Mouse (Mus musculus): ENCODE results near the gene Olfr331. TPM values are rescaled to one million over a fixed set of nuclear protein-coding genes. Genes with fewer than 3 reads are reported as not detected.
"Not testable (repeated sequence)": the region's sequence is repeated elsewhere in the genome, so short reads cannot be mapped to it uniquely, and the experiment has no call there.

Olfr331 gene
- polyA plus RNA-seq (2015; fragmentation: Nextera tagmentation; extraction: Ambion mirVana): not detected in 2 replicates

DNA sequence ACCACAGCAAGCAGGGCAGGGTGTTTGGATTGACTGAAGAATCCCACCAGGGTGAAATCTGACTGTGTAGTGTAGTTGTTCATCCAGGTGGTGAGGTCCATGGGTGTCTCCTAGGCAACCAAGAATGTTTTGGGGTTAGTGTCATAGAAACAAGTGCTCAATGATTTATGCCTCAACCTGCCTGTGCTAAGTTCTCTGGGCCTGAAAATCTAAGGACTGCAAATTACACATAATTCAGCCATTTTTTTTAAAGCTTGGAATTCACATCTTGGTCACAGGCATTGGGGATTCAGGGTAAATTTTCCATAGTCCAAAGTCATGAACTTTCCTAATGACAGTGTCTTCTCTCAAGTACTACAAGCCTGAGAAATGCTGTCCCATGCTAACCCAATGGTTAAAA is at the start of gene Olfr331:
Gene Olfr331, minus strand, starts transcription at position 101 of the 400 bp plus-strand sequence.
- H3K9ac ChIP-seq; H3K9me3 ChIP-seq (replicated peaks); H3K4me2 ChIP-seq; H3K4me1 ChIP-seq (replicated peaks); ATAC-seq (replicated peaks; ENCODE audit: insufficient number of reproducible peaks, insufficient read depth, low FRiP score, low read depth); H3K27ac ChIP-seq; H3K36me3 ChIP-seq; H3K27me3 ChIP-seq; H3K4me3 ChIP-seq: not testable (repeated sequence)

- Histone ChIP-seq H3K9me3 (replicated peaks) (no peaks in the 10 kb centered on the region), H3K36me3 (no peaks in the 10 kb centered on the region), H3K4me1 (replicated peaks) (no peaks in the 10 kb centered on the region), H3K9ac (no peak within 1 kb of the TSS), H3K4me3 (no peak within 1 kb of the TSS), H3K4me2 (no peak within 1 kb of the TSS), H3K27me3 (no peaks in the 10 kb centered on the region), H3K27ac (no peak within 1 kb of the TSS)
- no peak for ATAC-seq (replicated peaks; ENCODE audit: insufficient number of reproducible peaks, insufficient read depth, low FRiP score, low read depth)
- 71% methylated on average over 5 of the region's 5 CpGs for WGBS
These were observed 44.0 kb upstream of the Olfr331 start, which contains the start of gene Olfr329-ps for GRCm38 (mm10) chr11:58546322-58546721. Olfr329-ps (minus strand) TSS chr11:58546422.

DNA sequence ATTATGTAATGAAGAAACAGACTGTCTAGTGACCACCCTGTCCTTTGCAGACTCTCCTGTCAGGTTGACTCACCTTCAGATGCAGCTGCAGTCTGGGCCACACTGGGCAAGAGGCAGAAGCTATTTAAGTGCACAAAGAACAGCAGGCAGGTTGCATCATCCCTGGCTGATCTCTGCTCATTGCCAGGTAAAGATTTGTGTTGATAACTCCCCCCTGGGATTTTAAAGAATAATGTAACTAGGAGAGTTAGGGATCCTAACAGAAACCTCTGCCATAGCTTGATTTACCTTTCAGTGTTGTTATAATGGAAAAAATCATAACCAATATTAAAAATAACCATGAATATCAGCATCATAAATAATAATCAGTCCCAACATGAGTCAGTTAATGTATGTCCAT is 32.4 kb upstream of the Olfr331 start, which contains the start of gene Olfr330:
Gene Olfr330, minus strand, starts transcription at position 101 of the 400 bp plus-strand sequence.
- not testable (repeated sequence) for H3K4me3 ChIP-seq; H3K9ac ChIP-seq; H3K27ac ChIP-seq; H3K36me3 ChIP-seq; H3K27me3 ChIP-seq; H3K4me1 ChIP-seq (replicated peaks); H3K9me3 ChIP-seq (replicated peaks); ATAC-seq (replicated peaks; ENCODE audit: insufficient number of reproducible peaks, insufficient read depth, low FRiP score, low read depth); H3K4me2 ChIP-seq

GRCm38 (mm10) chr11:58519756-58520155 is 17.4 kb upstream of the Olfr331 start:
- not testable (repeated sequence) for H3K4me2 ChIP-seq; H3K36me3 ChIP-seq; H3K4me3 ChIP-seq; H3K27me3 ChIP-seq; ATAC-seq (replicated peaks; ENCODE audit: insufficient number of reproducible peaks, insufficient read depth, low FRiP score, low read depth); H3K9me3 ChIP-seq (replicated peaks); H3K27ac ChIP-seq; H3K9ac ChIP-seq; H3K4me1 ChIP-seq (replicated peaks)
- WGBS: 90% methylated on average over 7 of the region's 9 CpGs

DNA sequence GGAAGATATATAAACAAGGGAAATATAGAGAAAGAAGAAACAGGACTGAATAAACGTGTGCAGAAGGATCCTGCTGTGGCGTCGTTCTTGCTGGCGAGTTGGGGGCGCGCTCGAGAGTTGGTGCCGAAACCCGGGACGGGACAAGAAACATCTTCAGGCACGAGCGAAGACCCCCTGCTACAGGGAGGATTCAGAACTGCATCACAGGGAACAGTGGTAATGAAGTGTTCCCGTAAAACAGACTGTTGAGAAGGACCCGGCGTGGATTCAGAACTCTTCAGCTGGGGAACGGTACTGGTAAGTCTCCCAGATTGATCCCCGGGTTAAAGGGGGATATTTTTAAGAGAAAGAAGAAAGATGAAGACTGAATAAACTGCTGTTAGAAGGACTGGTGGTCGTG is 16.5 kb upstream of the Olfr331 start:
- WGBS: 90% methylated on average over 18 of the region's 18 CpGs
- H3K27me3 ChIP-seq; H3K9ac ChIP-seq; H3K9me3 ChIP-seq (replicated peaks); H3K36me3 ChIP-seq; ATAC-seq (replicated peaks; ENCODE audit: insufficient number of reproducible peaks, insufficient read depth, low FRiP score, low read depth); H3K4me2 ChIP-seq; H3K4me3 ChIP-seq; H3K27ac ChIP-seq; H3K4me1 ChIP-seq (replicated peaks): not testable (repeated sequence)

DNA sequence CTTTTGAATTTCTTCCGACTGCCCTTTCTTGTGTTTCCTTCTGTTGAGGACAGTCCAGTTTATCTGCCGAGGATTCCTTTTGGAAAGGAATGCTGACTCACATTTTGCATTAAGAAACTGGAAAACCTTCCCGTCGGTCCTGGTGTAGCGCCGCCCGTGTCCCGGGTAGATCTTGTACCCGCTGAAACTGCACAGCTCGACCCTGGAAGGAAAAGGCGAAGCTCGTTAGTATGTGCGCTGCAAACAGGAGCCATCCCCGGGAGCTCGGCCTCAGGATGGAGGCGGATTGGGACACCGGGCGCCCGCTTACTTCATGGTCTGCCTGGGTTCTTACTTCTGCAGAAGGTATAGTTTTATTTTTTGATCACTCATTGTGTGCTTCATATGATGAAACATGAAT is 6.7 kb upstream of the Olfr331 start:
- H3K4me1 ChIP-seq (replicated peaks); H3K27me3 ChIP-seq; H3K4me3 ChIP-seq; H3K4me2 ChIP-seq; H3K9me3 ChIP-seq (replicated peaks); H3K9ac ChIP-seq; H3K27ac ChIP-seq; H3K36me3 ChIP-seq; ATAC-seq (replicated peaks; ENCODE audit: insufficient number of reproducible peaks, insufficient read depth, low FRiP score, low read depth): not testable (repeated sequence)
- whole genome bisulfite sequencing: 76% methylated on average over 19 of the region's 19 CpGs

DNA sequence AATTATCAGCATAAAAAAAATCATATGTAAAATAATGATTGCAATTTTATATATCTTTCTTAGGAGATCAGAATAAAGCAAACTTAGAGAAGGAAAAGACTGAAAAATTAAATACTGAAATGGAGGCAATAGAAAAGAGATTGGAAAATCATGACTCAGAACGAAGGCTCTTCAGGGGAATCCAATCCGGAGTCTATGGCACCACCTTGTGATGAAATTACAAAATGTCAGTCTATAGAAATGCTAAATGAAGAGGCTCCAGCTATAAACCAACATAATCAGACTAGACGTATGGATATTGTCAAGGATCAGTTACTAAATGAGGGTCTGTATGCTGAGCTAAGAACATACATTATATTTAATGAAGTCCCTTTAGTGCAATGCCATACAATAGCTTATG is 3.1 kb downstream of the Olfr331 start:
- ATAC-seq (replicated peaks; ENCODE audit: insufficient number of reproducible peaks, insufficient read depth, low FRiP score, low read depth): no peak
- H3K27me3 ChIP-seq: no peaks in the 10 kb centered on the region
- no peak overlapping the region for H3K27ac ChIP-seq
- H3K36me3 ChIP-seq: no peaks in the 10 kb centered on the region
- no peak overlapping the region for H3K9ac ChIP-seq
- H3K4me1 ChIP-seq (replicated peaks): no peaks in the 10 kb centered on the region
- no peak overlapping the region for H3K4me3 ChIP-seq
- H3K9me3 ChIP-seq (replicated peaks): no peaks in the 10 kb centered on the region
- no peak overlapping the region for H3K4me2 ChIP-seq
- 47% methylated on average over 3 of the region's 3 CpGs for WGBS

DNA sequence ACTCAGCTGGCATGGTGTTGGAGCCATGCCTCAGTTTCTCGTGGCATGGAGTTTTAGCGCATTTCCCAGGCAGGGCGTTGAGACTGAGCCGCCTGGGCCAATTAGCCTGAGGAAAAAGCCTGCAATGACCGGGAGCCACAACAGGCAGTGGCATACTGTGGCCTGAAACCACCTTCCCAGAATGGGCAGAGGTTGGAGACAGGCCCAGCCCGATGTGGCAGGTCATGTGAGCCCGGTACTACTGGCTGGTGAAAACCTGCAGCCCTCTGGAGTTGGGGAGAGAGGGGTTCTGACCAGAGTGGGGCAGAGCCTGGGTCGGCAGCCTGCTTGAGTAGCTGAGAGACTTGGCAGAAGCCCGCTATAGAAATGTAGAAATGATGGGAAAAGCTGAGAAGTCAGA is 3.6 kb downstream of the Olfr331 start:
- Histone ChIP-seq H3K27ac (no peak overlapping the region), H3K4me1 (replicated peaks) (no peaks in the 10 kb centered on the region), H3K9ac (no peak overlapping the region), H3K27me3 (no peaks in the 10 kb centered on the region), H3K4me2 (no peak overlapping the region), H3K9me3 (replicated peaks) (no peaks in the 10 kb centered on the region), H3K4me3 (no peak overlapping the region), H3K36me3 (no peaks in the 10 kb centered on the region)
- no peak for ATAC-seq (replicated peaks; ENCODE audit: insufficient number of reproducible peaks, insufficient read depth, low FRiP score, low read depth)
- WGBS: 76% methylated on average over 9 of the region's 9 CpGs

- no peak within 1 kb of the TSS for H3K4me3 ChIP-seq
- H3K9me3 ChIP-seq (replicated peaks): no peaks in the 10 kb centered on the region
- H3K4me1 ChIP-seq (replicated peaks): no peaks in the 10 kb centered on the region
- 54% methylated on average over 2 of the region's 2 CpGs for WGBS
- H3K27me3 ChIP-seq: no peaks in the 10 kb centered on the region
- H3K36me3 ChIP-seq: no peaks in the 10 kb centered on the region
- no peak within 1 kb of the TSS for H3K4me2 ChIP-seq
- no peak for ATAC-seq (replicated peaks; ENCODE audit: insufficient number of reproducible peaks, insufficient read depth, low FRiP score, low read depth)
- H3K9ac ChIP-seq: no peak within 1 kb of the TSS
- H3K27ac ChIP-seq: no peak within 1 kb of the TSS
These were observed 9.9 kb downstream of the Olfr331 start, which contains the start of gene Olfr332 for GRCm38 (mm10) chr11:58492455-58492854. Olfr332 (minus strand) TSS chr11:58492555.

GRCm38 (mm10) chr11:58462170-58462569 is 40.2 kb downstream of the Olfr331 start, which contains the start of gene Olfr30:
Olfr30 (minus strand) TSS chr11:58462270.
- Histone ChIP-seq H3K9ac (no peak within 1 kb of the TSS), H3K9me3 (replicated peaks) (no peaks in the 10 kb centered on the region), H3K4me2 (no peak within 1 kb of the TSS), H3K27ac (no peak within 1 kb of the TSS), H3K4me3 (no peak within 1 kb of the TSS), H3K36me3 (no peaks in the 10 kb centered on the region), H3K27me3 (no peaks in the 10 kb centered on the region), H3K4me1 (replicated peaks) (no peaks in the 10 kb centered on the region)
- no peak for ATAC-seq (replicated peaks; ENCODE audit: insufficient number of reproducible peaks, insufficient read depth, low FRiP score, low read depth)

DNA sequence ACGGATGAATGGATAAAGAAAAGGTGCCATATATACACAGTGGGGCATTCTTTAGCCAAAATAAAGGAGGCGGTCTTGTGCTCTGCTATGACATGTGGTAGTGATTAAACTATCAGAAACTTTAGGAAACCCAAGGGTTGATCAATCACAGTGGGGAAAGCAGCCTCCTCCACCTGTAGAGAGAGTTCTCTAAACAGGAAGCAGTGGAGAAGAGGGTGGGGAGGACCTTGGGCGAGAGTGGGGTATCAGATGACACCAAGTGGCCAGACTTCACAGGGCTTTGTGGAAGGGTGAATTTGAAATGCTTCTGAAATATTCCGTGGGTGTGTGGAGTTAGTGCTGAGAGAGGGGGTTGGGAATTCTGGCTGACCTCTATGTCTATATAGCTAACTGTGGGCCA is 48.8 kb downstream of the Olfr331 start:
- no peaks in the 10 kb centered on the region for H3K27me3 ChIP-seq
- no peak for ATAC-seq (replicated peaks; ENCODE audit: insufficient number of reproducible peaks, insufficient read depth, low FRiP score, low read depth)
- no peak overlapping the region for H3K4me2 ChIP-seq
- H3K4me3 ChIP-seq: no peak overlapping the region
- no peak overlapping the region for H3K27ac ChIP-seq
- no peaks in the 10 kb centered on the region for H3K9me3 ChIP-seq (replicated peaks)
- no peaks in the 10 kb centered on the region for H3K36me3 ChIP-seq
- 50% methylated on average over 4 of the region's 4 CpGs for WGBS
- H3K4me1 ChIP-seq (replicated peaks): no peaks in the 10 kb centered on the region
- no peak overlapping the region for H3K9ac ChIP-seq

GRCm38 (mm10) chr11:58452759-58453158 is 49.6 kb downstream of the Olfr331 start, which contains the start of gene Lypd9:
Lypd9 (minus strand) TSS chr11:58452923.
- no peaks in the 10 kb centered on the region for H3K4me1 ChIP-seq (replicated peaks)
- WGBS: 91% methylated on average over 9 of the region's 9 CpGs

More at GRCm38 (mm10) chr11:58452759-58453158, 49.6 kb downstream of the Olfr331 start, which contains the start of gene Lypd9:
- H3K9me3 ChIP-seq (replicated peaks): no peaks in the 10 kb centered on the region
- H3K36me3 ChIP-seq: no peaks in the 10 kb centered on the region
- H3K4me2 ChIP-seq: no peak within 1 kb of the TSS
- ATAC-seq (replicated peaks; ENCODE audit: insufficient number of reproducible peaks, insufficient read depth, low FRiP score, low read depth): no peak
- no peaks in the 10 kb centered on the region for H3K27me3 ChIP-seq
- H3K27ac ChIP-seq: no peak within 1 kb of the TSS
- H3K9ac ChIP-seq: no peak within 1 kb of the TSS
- no peak within 1 kb of the TSS for H3K4me3 ChIP-seq
